Mouse (Mus musculus) lung, postnatal 0 days (tissue): ENCODE results near the gene Gria4.

Experiments used
- CTCF ChIP-seq: IDR thresholded peaks from 2 replicates; pipeline ENCODE4 v1.5.1; 2016; ENCODE audit warnings: antibody characterized with exemption, mild to moderate bottlenecking
- EP300 ChIP-seq: IDR thresholded peaks from 2 replicates; pipeline ENCODE4 v1.6.1; 2016; ENCODE audit warnings: antibody characterized with exemption, mild to moderate bottlenecking, control low read depth

DNA sequence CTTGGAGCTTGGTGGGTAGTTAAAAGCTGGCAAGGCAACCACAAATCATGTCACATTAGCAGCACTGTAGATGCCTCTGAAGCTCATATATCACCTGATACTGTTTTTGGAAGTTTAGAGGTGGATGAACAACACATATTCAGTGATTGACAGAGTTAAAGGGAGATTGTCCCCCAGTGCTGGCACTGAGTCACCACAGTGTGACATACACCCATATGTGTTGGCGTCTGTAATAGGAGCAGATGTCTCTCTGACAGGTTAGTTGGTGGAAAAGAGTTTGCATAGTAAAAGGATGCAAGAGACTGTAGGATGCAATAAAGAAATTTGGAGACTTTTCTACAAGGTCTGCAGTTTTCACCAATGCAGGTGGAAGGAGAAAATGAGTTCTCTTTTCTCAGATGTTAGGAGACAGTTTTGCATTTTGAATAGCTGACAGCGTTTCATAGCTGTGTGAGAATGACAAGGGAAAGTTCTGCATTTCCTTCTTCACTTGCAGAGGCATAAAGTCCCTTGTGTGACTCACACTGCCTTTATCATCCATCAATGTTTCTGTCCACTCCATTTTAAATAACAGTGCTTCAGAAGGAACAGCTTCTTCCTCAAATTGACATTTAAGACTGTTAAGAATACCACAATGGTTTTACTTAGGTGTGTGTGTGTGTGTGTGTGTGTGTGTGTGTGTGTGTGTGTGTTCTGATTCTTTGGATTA is 156.7 kb downstream of the Gria4 start:
- TF ChIP-seq CTCF: no peak
- no peak for TF ChIP-seq EP300
